Mouse (Mus musculus): ENCODE data around the gene Zpbp2. TPM values are rescaled to one million over a fixed set of nuclear protein-coding genes. Genes with fewer than 3 reads are reported as not detected.
"Not testable (repeated sequence)": the region's sequence is repeated elsewhere in the genome, so short reads cannot be mapped to it uniquely, and the experiment has no call there.

The Zpbp2 gene
- polyA plus RNA-seq, 1 experiment: 0.10 TPM

DNA sequence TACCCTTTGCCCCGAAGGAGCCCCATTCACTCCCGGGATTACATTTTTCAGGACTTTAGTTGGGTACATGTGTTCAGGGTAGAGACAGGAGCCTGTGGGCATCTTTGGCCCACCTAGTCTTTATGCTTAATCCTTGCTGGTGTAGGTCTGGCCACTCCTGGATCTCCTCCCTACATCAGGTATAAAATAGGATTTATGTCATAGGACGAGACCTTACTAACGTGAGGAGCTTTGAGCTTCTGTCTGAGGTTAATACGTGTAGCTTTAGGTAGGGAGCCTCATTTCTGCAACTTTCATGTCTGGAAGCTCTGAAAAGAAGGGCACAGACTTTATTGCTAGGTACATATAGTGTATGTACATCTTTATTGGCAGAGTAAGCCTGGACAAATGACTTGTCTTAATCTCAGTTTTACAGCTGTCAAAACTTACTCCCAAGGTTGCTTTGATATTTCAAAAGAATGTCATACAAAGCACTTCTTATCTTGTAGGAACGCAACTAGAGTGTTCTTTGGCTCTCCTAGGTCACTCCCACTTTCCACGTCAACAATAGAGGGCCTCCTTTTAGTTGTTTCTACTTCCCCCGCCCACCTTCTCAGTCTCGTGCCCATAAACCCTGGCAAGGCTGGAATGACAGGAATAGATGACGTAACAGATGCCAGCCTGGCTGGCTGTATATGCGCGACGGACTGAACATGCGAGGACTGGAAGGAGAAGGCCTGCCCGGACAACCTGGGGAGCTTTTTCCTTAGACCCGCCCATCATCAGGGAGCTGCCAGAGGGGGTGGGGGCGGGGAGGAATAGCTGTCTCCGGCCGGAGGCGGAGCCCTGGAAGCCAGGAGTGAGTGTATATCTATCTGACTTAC is 37.0 kb downstream of the Zpbp2 start:
- peak; percentile 22 to 53 for DNase-seq (ENCODE audit: extremely low spot score in 1 of 2, low spot score in 1 of 2)

DNA sequence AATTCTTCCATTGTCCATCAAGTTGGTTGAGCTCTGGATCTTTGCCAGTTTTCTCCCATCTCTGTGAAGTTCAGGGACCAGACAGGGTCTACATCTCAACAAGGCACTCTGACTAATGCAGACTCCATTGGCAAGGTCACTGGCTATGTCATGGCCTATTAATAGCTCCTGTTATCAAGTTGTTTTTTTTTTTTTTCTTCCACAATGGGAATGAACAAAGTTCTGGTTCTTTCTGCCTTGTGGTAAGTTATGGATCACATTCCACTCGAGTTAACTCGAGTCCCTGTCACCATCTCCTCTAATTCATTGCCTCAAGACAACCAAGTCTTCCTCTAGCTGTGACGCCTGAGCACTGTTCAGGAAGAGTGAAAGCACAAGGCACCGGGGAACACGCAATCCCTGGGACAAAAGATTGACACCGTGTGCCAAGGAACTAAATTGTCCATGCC is 38.0 kb downstream of the Zpbp2 start:
- no peak for DNase-seq (ENCODE audit: extremely low spot score in 1 of 2, low spot score in 1 of 2)

DNA sequence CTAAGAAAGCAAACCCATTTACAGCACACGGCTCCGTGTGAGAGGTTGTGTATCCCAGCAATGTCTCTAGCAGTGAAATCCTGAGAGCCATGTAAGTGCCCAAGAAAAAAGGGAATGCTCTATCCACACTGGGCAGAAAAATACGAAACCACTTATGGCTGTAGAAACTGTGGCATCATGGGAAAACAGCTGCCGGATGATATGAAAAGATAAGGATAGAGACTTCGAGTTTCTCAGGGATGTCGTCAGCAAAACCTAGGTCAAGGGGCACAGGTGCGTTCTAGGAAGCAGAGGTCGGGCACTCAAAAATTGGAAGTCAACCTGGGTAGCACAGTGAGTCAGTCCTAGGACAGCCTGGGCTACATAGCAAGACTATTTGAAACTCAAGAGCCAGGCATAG is 38.4 kb downstream of the Zpbp2 start:
- no peak for DNase-seq (ENCODE audit: extremely low spot score in 1 of 2, low spot score in 1 of 2)

DNA sequence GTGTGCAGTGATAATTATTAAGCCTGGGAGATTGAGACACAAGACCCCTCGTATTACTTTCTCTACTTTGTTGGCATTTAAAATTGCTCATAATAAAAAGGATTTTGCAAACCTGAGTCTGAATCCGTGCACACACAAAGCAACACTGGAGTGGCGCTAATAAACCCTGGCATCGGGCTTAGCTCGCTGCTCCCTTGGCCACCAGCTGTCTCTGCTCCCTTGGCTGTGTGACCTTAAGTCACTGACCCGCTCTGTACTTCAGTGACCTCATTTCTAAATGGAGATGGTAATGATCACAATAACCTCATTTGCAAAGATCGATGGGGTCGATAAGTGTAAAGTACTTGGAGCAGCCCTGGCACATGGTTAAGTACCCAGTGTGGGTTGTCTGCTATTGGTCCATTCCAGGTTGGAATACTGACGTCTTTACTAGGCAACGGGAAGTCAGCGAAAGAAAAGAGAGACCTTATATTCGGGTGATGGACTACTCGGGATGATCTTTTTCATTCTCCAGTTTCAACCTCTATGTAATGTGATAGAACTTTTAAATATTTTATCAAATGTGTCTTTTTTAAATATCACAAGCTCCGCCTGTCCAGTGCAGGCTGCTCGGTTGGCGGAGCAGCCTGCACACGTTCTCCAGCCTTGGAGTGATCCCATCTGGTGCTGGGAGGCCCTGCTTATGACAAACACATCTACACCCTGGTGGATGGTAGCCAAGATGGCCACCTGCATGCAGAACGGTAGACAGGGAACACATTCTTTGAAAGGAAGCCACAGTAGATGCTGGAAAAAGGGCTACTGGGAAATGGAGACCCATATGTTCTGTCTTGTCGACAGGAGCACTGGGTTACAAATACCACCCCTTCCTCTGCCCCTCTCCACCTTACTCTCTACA is 39.9 kb downstream of the Zpbp2 start:
- no peak for DNase-seq (ENCODE audit: extremely low spot score in 1 of 2, low spot score in 1 of 2)

DNA sequence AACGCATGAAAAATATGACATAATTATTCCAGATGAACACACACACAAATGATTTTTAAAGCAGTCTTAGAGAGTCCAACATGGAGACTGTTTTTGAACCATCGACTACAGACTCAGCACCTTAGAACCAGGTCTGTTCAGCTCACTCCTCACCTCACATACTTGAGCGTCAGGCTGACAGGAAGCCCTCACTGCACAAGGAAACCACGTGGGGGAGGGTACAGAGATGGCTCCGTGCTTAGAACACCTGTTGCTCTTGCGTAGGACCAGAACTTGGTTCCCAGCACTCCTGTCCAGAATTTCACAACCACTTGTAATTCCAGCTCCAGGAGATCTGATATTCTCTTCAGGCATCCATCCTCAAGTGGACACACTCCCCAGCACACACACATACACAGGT is 44.1 kb downstream of the Zpbp2 start:
- DNase-seq (ENCODE audit: extremely low spot score in 1 of 2, low spot score in 1 of 2): no peak

DNA sequence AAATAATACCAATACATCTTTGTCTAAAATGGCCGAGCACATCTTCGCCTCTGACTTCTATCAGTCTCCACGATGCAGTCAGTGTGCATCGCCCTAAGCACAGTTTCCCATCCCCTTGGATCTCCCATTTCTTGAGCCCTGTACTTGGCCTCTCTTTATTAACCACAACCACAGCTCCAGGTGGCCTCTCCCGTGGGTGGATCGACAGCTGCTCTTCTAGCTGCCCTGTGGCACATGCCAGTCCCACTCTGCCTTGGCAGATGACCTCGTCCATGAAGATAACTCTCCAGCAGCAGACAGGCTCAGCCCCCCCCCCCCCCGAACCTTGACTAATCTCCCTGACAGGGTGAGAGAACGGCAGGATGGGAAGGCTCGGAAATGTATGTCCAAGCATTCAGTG is 44.6 kb downstream of the Zpbp2 start:
- no peak for DNase-seq (ENCODE audit: extremely low spot score in 1 of 2, low spot score in 1 of 2)

DNA sequence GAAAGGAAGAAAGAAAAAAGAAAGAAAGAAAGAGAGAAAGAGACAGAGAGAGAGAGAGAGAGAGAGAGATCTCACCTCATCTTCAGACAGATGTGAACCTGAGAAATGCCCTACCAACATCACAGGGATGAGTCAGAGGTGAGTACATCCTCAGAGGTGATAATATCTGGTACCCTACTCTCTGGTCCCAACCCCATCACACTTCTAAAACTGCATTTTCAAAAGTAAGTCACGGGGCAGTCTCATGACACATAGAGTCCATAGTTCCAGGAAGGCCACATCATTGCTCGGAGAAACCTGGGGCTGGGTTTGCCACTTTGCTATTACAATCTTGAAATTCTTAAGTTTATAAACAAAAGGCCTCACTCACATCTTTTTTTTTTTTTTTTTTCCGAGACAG is 45.1 kb downstream of the Zpbp2 start:
- no peak for DNase-seq (ENCODE audit: extremely low spot score in 1 of 2, low spot score in 1 of 2)

DNA sequence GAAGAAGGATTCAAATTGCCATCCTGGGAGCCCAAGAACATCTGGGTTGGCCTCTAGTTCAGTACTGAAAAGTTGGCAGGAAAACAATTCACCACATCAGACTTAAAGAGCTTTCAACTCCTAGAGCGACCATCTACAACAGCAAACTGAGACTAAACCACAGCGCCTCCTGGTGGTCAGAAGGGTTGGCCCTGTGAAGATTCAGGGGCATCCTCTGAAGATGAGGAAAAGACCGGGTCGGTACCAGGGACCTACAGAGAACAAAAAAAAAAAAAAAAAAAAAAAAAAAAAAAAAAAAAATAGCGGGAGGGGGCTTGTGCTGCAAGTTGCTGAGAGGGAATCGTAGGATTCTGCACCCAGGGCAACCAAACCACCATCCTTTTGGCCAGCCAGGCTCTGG is 46.5 kb downstream of the Zpbp2 start:
- DNase-seq (ENCODE audit: extremely low spot score in 1 of 2, low spot score in 1 of 2): peak in 1 of 2 experiments; percentile 25

DNA sequence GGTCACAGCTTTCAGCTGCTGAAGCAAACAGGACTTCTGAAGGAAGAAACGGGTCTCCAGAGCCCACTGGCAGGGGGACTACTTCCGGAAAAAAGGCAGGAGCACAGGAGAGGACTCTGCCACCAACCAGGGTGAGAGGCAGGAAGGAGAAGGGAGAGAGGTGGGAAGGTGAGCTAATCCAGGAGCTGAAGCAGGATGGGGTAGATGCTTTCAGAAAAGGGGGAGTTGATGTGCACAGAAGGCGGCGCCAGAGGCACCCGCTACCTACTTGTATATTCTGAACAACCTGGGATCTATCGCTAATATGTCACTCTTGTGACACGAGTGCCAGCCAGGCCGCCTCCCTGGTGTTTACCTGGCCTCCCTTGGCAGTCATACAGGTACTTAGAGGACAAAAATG is 47.1 kb downstream of the Zpbp2 start, which contains the start of gene Lrrc3c:
Gene Lrrc3c (plus strand): TSS at position 301 of the 400 bp plus-strand sequence.
- DNase-seq (ENCODE audit: extremely low spot score in 1 of 2, low spot score in 1 of 2): no peak

DNA sequence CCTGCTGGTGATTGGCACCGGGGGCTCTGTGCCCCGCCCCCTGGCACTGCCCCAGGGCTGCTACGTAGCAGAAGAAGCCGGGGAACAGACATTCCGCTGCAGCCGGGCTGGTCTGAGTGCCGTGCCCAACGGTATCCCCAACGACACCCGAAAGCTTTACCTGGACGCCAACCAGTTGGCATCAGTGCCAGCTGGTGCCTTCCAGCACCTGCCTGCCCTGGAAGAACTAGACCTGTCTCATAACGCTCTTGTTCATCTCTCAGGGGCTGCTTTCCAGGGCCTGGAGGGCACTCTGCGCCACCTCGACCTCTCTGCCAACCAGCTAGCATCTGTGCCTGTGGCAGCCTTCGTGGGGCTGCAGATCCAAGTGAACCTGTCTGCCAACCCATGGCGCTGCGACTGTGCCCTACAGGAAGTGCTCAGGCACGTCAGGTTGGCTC is 48.0 kb downstream of the Zpbp2 start:
- DNase-seq (ENCODE audit: extremely low spot score in 1 of 2, low spot score in 1 of 2): no peak

DNA sequence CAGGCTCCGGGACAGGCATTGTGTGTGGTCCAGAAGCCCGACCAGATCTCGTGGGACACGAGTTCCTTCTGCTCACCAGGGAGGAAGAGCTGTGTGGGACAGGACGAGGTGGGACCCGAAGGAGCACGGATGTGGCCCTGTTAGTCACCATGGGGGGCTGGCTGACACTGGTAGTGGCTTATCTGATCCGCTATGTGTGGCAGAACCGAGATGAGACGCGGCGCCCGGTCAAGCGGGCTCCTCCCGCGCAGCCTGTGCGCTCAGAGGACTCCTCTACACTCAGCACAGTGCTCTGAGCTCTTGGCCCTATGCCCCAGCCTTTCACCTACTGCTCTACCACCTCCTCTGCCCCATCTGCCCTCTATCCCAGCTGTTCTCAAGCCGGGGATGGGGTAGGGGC is 48.4 kb downstream of the Zpbp2 start:
- DNase-seq (ENCODE audit: extremely low spot score in 1 of 2, low spot score in 1 of 2): no peak

DNA sequence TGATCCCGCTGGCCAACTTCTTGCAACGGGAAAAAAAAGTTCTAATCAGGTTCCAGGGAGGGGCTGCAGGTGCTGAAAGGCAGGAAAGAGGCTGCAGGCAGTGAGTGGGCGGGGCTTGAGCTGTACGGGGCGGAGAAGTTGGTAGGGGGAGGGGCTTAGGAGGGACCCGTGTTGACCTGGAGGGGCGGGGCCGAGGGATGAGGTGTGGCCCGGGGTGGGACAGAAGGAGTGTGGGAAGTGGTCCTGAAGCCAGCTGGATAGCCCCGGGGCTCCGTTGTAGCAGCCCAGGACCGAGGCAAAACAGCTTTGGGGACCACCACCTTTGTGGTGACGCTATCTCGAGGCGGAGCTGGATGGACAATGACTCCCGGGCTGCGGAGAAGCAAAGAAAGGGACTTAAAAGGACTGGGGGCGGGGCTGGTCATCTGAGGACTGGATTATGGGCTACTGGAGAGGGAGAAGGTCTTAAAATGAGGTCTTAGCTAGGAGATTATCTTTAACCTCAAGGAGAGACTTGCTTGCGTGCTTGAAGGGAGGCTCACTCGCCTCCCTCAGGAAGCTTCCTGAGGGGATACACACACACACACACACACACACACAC is 51.3 kb downstream of the Zpbp2 start:
- no peak for DNase-seq (ENCODE audit: extremely low spot score in 1 of 2, low spot score in 1 of 2)

DNA sequence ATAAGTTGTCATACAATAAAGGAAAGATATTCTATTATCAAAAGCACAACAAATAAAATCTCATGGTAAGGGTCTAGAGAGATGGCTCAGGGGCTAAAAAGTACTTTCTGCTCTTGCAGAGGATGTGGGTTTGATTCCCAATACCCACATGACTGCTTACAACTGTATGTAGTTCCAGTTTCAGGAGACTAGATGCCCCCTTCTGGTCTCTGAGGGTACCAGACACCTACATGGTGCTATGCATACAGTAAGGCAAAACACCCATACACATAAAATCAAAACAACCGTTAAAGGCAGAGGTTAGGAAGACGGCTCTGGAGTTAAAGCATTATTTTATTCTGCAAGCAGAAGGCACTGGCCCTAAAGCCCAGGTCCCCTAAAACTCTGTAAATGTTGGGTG is 53.1 kb downstream of the Zpbp2 start:
- DNase-seq (ENCODE audit: extremely low spot score in 1 of 2, low spot score in 1 of 2): no peak

DNA sequence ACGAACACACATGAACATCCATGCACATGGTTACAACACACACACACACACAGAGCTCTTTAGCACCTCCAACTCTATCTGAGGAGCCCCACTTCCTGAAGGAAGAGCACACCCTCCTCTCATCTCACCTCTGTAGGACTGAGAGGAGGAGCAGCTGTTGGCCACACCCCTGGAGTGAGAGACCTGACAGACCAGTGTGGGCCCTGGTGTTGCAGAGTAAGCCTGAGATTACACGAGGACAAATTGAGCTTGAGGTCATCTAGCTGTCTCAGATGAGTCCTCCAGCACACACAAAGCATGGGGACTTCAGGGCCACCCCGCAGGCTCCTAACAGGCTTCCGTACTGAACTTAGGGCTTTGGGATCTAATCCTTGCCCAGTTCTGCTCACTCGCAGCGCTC is 54.0 kb downstream of the Zpbp2 start:
- not testable (repeated sequence) for DNase-seq (ENCODE audit: extremely low spot score in 1 of 2, low spot score in 1 of 2)

DNA sequence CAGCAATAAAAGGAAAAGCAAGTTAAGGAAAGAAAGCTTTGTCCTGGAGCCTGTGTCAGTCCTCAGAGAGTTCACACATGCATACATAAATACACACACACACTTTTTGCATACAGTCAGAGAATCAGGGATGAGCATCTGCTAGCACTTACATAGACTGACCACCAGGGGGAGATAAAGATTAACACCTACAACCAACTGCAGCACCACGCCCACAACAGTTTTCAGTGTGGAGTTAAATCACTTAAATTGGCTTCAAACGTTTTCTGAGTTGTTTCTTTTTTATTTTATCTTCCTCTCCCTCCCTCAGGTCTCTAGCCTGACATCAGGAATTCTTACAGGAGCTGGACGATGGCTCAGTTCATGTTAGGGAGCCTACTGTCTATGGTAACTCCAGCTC is 55.9 kb downstream of the Zpbp2 start:
- DNase-seq (ENCODE audit: extremely low spot score in 1 of 2, low spot score in 1 of 2): peak in 1 of 2 experiments; percentile 63

Other genes starting within 250 kb of the Zpbp2 start
- 33.9 and 34.2 TPM in 2 replicates for gene Neurod2, start 221.4 kb upstream of the Zpbp2 start, polyA plus RNA-seq (2012; rRNA removed)
- 104 and 156 TPM in 2 replicates for gene Ppp1r1b, start 202.7 kb upstream of the Zpbp2 start, polyA plus RNA-seq (2012; rRNA removed)
- gene Stard3, start 192.7 kb upstream of the Zpbp2 start, polyA plus RNA-seq (2012; rRNA removed): 52.3 and 59.1 TPM in 2 replicates
- 9.7 and 14.2 TPM in 2 replicates for gene Tcap, start 167.3 kb upstream of the Zpbp2 start, polyA plus RNA-seq (2012; rRNA removed)
- 0.84 and 1.1 TPM in 2 replicates for gene Pnmt, start 164.6 kb upstream of the Zpbp2 start, polyA plus RNA-seq (2012; rRNA removed)
- 13.7 and 15.2 TPM in 2 replicates for gene Pgap3, start 150.6 kb upstream of the Zpbp2 start, polyA plus RNA-seq (2012; rRNA removed)
- gene Erbb2, start 138.6 kb upstream of the Zpbp2 start, polyA plus RNA-seq (2012; rRNA removed): 3.0 and 3.2 TPM in 2 replicates
- 177 and 209 TPM in 2 replicates for gene Mien1, start 112.1 kb upstream of the Zpbp2 start, polyA plus RNA-seq (2012; rRNA removed)
- gene Grb7, start 104.7 kb upstream of the Zpbp2 start, polyA plus RNA-seq (2012; rRNA removed): 1.6 and 2.0 TPM in 2 replicates
- gene Ikzf3, start 5.1 kb upstream of the Zpbp2 start, polyA plus RNA-seq (2012; rRNA removed): 0.17 and 0.32 TPM in 2 replicates
- gene Ormdl3, start 36.3 kb downstream of the Zpbp2 start, polyA plus RNA-seq (2012; rRNA removed): 54.6 and 57.1 TPM in 2 replicates
- gene Lrrc3c, start 47.2 kb downstream of the Zpbp2 start, polyA plus RNA-seq (2012; rRNA removed): not detected in 2 replicates
- gene Gm12355, start 74.6 kb downstream of the Zpbp2 start, polyA plus RNA-seq (2012; rRNA removed): 0.25 and 0.36 TPM in 2 replicates
- not detected in 2 replicates for gene Gsdma3, start 75.3 kb downstream of the Zpbp2 start, polyA plus RNA-seq (2012; rRNA removed)
- gene Gsdma2, start 95.7 kb downstream of the Zpbp2 start, polyA plus RNA-seq (2012; rRNA removed): not detected in 2 replicates
- gene Gsdma, start 113.3 kb downstream of the Zpbp2 start, polyA plus RNA-seq (2012; rRNA removed): 0.15 and 0.16 TPM in 2 replicates
- 166 and 177 TPM in 2 replicates for gene Psmd3, start 131.5 kb downstream of the Zpbp2 start, polyA plus RNA-seq (2012; rRNA removed)
- not detected in 2 replicates for gene Csf3, start 150.2 kb downstream of the Zpbp2 start, polyA plus RNA-seq (2012; rRNA removed)
- 137 and 157 TPM in 2 replicates for gene Med24, start 178.3 kb downstream of the Zpbp2 start, polyA plus RNA-seq (2012; rRNA removed)
- gene Thra, start 189.5 kb downstream of the Zpbp2 start, polyA plus RNA-seq (2012; rRNA removed): 770 and 851 TPM in 2 replicates
- 124 and 126 TPM in 2 replicates for gene Nr1d1, start 224.2 kb downstream of the Zpbp2 start, polyA plus RNA-seq (2012; rRNA removed)
- 112 and 123 TPM in 2 replicates for gene Msl1, start 244.4 kb downstream of the Zpbp2 start, polyA plus RNA-seq (2012; rRNA removed)